18 mouse cellular contexts compared by ENCODE assay signal in the genomic region with DNA sequence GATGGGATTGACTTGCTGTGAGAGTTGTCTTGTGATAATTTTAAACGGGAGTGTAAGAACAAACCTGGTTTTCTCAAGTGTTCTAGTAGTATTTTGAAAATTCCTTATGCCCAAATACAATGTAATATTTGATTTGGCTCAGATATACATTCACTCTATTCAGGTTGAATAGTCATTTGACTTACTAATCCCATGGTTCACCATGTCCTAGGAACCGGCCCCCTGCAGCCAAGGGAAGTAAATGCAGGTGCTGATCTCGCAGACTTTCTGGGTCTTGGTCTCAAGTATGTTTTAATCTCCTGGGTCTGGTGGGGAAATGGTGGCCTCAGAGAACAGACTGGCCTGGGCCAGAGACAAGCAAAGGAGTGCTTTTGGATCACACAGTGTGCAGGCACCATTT.
A peak's percentile ranks its signal among the peaks of the same experiment; 100 is the strongest.
DNase-seq lines count a peak whose midpoint lies in the region; ATAC-seq and TF ChIP-seq lines count a peak whose summit lies in the region.
"Had no signal": no experiment of that assay in that cellular context is flagged by ENCODE, and none has a peak within 500 bp of the region (broad histone marks: within the 10 kb centered on the region; RNA-seq: fewer than 3 reads in every experiment).

No protein-coding gene starts in this region.

- H3ac ChIP-seq in myocyte (ENCODE audit: control insufficient read depth, insufficient read length): no peak overlapping the region

- H3K4me1 ChIP-seq in heart, embryonic 16.5 days (ENCODE audit: control insufficient read depth, insufficient read depth, low read length): peaks cover 10% of the 10 kb centered on the region; the same call in 1 of the 2 replicates
- H3K4me1 ChIP-seq in midbrain, embryonic 11.5 days (ENCODE audit: control insufficient read depth, insufficient read depth, low read length): no peaks in the 10 kb centered on the region
- peaks cover 18% of the 10 kb centered on the region for H3K4me1 ChIP-seq in midbrain, embryonic 10.5 days

- no peak for ATAC-seq in heart, embryonic 16.5 days (replicated peaks; ENCODE audit: extremely low read depth, insufficient read depth, low FRiP score)
- ATAC-seq in midbrain, embryonic 11.5 days (ENCODE audit: low FRiP score): no peak
- ATAC-seq: forebrain, postnatal 0 days; hindbrain, embryonic 16.5 days had no signal

- no peaks in the 10 kb centered on the region for H3K36me3 ChIP-seq in heart, embryonic 16.5 days (ENCODE audit: control insufficient read depth, insufficient read depth)
- H3K36me3 ChIP-seq in midbrain, embryonic 11.5 days (ENCODE audit: control insufficient read depth, insufficient read depth, low read length): no peaks in the 10 kb centered on the region
- H3K36me3 ChIP-seq in midbrain, embryonic 10.5 days: no peaks in the 10 kb centered on the region
- no peaks in the 10 kb centered on the region for H3K36me3 ChIP-seq in myocyte (ENCODE audit: control insufficient read depth, insufficient read depth)
- H3K36me3 ChIP-seq: kidney, embryonic 15.5 days; liver, embryonic 13.5 days had no signal

- 67% methylated on average over 3 of the region's 3 CpGs for WGBS in heart, embryonic 16.5 days
- 66% methylated on average over 3 of the region's 3 CpGs for WGBS in midbrain, embryonic 11.5 days
- 67% methylated on average over 3 of the region's 3 CpGs for WGBS in midbrain, embryonic 10.5 days

- H3K4me3 ChIP-seq in heart, embryonic 16.5 days (ENCODE audit: low read length): no peak overlapping the region
- no peak overlapping the region for H3K4me3 ChIP-seq in midbrain, embryonic 11.5 days (ENCODE audit: low read depth, low read length)
- H3K4me3 ChIP-seq in midbrain, embryonic 10.5 days: no peak overlapping the region
- H3K4me3 ChIP-seq in myocyte: no peak overlapping the region
- H3K4me3 ChIP-seq: erythroblast, embryonic 14.5 days; liver, embryonic 13.5 days had no signal

- no peaks in the 10 kb centered on the region for H3K27me3 ChIP-seq in heart, embryonic 16.5 days (ENCODE audit: control insufficient read depth, insufficient read depth, low read length)
- H3K27me3 ChIP-seq in midbrain, embryonic 11.5 days (ENCODE audit: control insufficient read depth, insufficient read depth, low read length): peaks cover 17% of the 10 kb centered on the region
- H3K27me3 ChIP-seq in midbrain, embryonic 10.5 days (ENCODE audit: low read depth, poor library complexity, severe bottlenecking): peaks cover 71% of the 10 kb centered on the region
- H3K27me3 ChIP-seq in myocyte (ENCODE audit: control insufficient read depth, insufficient read depth, insufficient read length): no peaks in the 10 kb centered on the region
- H3K27me3 ChIP-seq: kidney, embryonic 15.5 days had no signal

- H3K27ac ChIP-seq in heart, embryonic 16.5 days (ENCODE audit: low read length): peak overlapping the region; percentile 23; the same call in 1 of the 2 replicates
- H3K27ac ChIP-seq in midbrain, embryonic 11.5 days (ENCODE audit: low read depth, low read length): no peak overlapping the region
- H3K27ac ChIP-seq in midbrain, embryonic 10.5 days (replicated peaks): no peak overlapping the region
- H3K27ac ChIP-seq: liver, embryonic 13.5 days had no signal

- no peak overlapping the region for H3K9ac ChIP-seq in heart, embryonic 16.5 days (ENCODE audit: low read length)
- no peak overlapping the region for H3K9ac ChIP-seq in midbrain, embryonic 11.5 days (ENCODE audit: low read length)
- H3K9ac ChIP-seq: kidney, embryonic 15.5 days; liver, embryonic 13.5 days had no signal

- no peak overlapping the region for H3K4me2 ChIP-seq in heart, embryonic 16.5 days (ENCODE audit: low read depth, low read length)
- no peak overlapping the region for H3K4me2 ChIP-seq in midbrain, embryonic 11.5 days
- H3K4me2 ChIP-seq in myocyte (ENCODE audit: low read depth): peak overlapping the region; percentile 65
- H3K4me2 ChIP-seq: liver, embryonic 13.5 days had no signal

- no peak for TF ChIP-seq POLR2A in myocyte (IDR thresholded peaks at IDR 0.05; ENCODE audit: insufficient read length, low read depth)

- H3K79me2 ChIP-seq in myocyte (ENCODE audit: control insufficient read depth, insufficient read depth): no peaks in the 10 kb centered on the region

- H3K9me3 ChIP-seq in heart, embryonic 16.5 days (replicated peaks; ENCODE audit: control insufficient read depth, low read length): no peaks in the 10 kb centered on the region
- H3K9me3 ChIP-seq in midbrain, embryonic 11.5 days (ENCODE audit: control insufficient read depth, low read length): no peaks in the 10 kb centered on the region
- no peaks in the 10 kb centered on the region for H3K9me3 ChIP-seq in midbrain, embryonic 10.5 days (replicated peaks)
- H3K9me3 ChIP-seq: kidney, embryonic 15.5 days; liver, embryonic 13.5 days; megakaryocyte, embryonic 14.5 days had no signal

- no peak for DNase-seq in heart, adult 8-10 months (ENCODE audit: low spot score)
- peak; percentile 81 for DNase-seq in midbrain, embryonic 11.5 days (ENCODE audit: low spot score, missing footprints)
- no peak for DNase-seq in midbrain, embryonic 10.5 days (ENCODE audit: low spot score)
- DNase-seq in ZHBTc4 (ENCODE audit: low read depth, low spot score): peak; percentile 22
- DNase-seq in gastrocnemius, adult 18-20 months (ENCODE audit: low spot score): no peak
- DNase-seq: adrenal gland, postnatal 14 days; cerebellum, postnatal 25 days; gastrocnemius, postnatal 36 days; liver, embryonic 13.5 days; right cerebral cortex, postnatal 25 days; thymus, adult 18-20 months had no signal

TF ChIP-seq in myocyte, 11 proteins besides CTCF, POLR2A, EP300 and RAD21:
- TF ChIP-seq CEBPB (IDR thresholded peaks at IDR 0.05; ENCODE audit: insufficient read depth, poor library complexity, severe bottlenecking) (no peak), TCF3 (IDR thresholded peaks at IDR 0.05; ENCODE audit: insufficient read length, low read depth) (no peak), MYOD1 (IDR thresholded peaks at IDR 0.05; ENCODE audit: control insufficient read depth in 1 of 3, insufficient read length in 2 of 3, low read depth in 2 of 3) (no peak), SRF (IDR thresholded peaks at IDR 0.05; ENCODE audit: control insufficient read depth, insufficient read length, low read depth) (no peak), TCF12 (IDR thresholded peaks at IDR 0.05; ENCODE audit: insufficient read depth, poor library complexity, severe bottlenecking) (no peak), MAX (IDR thresholded peaks at IDR 0.05; ENCODE audit: low read depth) (no peak), MYOG (IDR thresholded peaks at IDR 0.05; ENCODE audit: control insufficient read depth in 1 of 3, insufficient read depth in 1 of 3, insufficient read length in 2 of 3, low read depth in 2 of 3) (no peak), E2F4 (IDR thresholded peaks at IDR 0.05; ENCODE audit: insufficient read depth) (no peak), USF1 (IDR thresholded peaks at IDR 0.05; ENCODE audit: low read depth) (no peak)

Comparison
In these comparisons a context has a peak if more than half of its experiments do, and no peak if none do; other contexts are left out.
1. DNase-seq: peak in midbrain, embryonic 11.5 days (single experiment) and ZHBTc4 (single experiment); none in heart, adult 8-10 months (single experiment), midbrain, embryonic 10.5 days (single experiment) and gastrocnemius, adult 18-20 months (single experiment).